Mouse (Mus musculus) hindbrain, embryonic 10.5 days (tissue): ENCODE measurements around the gene Myd88. TPM values are rescaled to one million over a fixed set of nuclear protein-coding genes. Genes with fewer than 3 reads are reported as not detected.

Experiments used
- DNase-seq: peaks from one replicate; pipeline ENCODE4 v3.0.0-alpha.2; 2017; ENCODE audit warnings: low spot score
- H3K27ac ChIP-seq: fragments of 300-500 bp; sonication (generic); 2 replicates; pipeline ENCODE4 v1.5.1; 2016; ENCODE audit warnings: mild to moderate bottlenecking, moderate library complexity
- H3K27me3 ChIP-seq: fragments of 300-500 bp; sonication (generic); 2 replicates; pipeline ENCODE4 v1.6.1; 2016; ENCODE audit warnings: mild to moderate bottlenecking; ENCODE audit not compliant: poor library complexity, insufficient read depth, severe bottlenecking
- H3K36me3 ChIP-seq: fragments of 300-500 bp; sonication (generic); 2 replicates; pipeline ENCODE4 v1.6.1; 2016; ENCODE audit warnings: mild to moderate bottlenecking, moderate library complexity
- H3K4me1 ChIP-seq: fragments of 300-500 bp; sonication (generic); replicated peaks from 2 replicates; pipeline ENCODE4 v1.6.1; 2016; ENCODE audit warnings: mild to moderate bottlenecking
- H3K4me3 ChIP-seq: fragments of 300-500 bp; sonication (generic); 2 replicates; pipeline ENCODE4 v1.5.1; 2016; ENCODE audit warnings: mild to moderate bottlenecking, moderate library complexity
- H3K9me3 ChIP-seq: fragments of 300-500 bp; sonication (generic); 2 replicates; pipeline ENCODE4 v1.6.1; 2016; ENCODE audit warnings: mild to moderate bottlenecking, moderate library complexity
- WGBS: fragments of 180-500 bp; shearing (Covaris S2); methylation state at CpG from one replicate; pipeline ENCODE4 v1.1.7; 2016; 5-methylcytosine and 5-hydroxymethylcytosine counted together
- polyA plus RNA-seq: library from polyadenylated mRNA; unstranded; fragments of >200 nt; fragmentation: Nextera tagmentation; extraction: Ambion mirVana; gene quantifications from 2 replicates; pipeline ENCODE4 v1.2.1, GENCODE M21; 2016

Gene Myd88
- polyA plus RNA-seq, 1 experiment from 2014 or later: 8.4 TPM

DNA sequence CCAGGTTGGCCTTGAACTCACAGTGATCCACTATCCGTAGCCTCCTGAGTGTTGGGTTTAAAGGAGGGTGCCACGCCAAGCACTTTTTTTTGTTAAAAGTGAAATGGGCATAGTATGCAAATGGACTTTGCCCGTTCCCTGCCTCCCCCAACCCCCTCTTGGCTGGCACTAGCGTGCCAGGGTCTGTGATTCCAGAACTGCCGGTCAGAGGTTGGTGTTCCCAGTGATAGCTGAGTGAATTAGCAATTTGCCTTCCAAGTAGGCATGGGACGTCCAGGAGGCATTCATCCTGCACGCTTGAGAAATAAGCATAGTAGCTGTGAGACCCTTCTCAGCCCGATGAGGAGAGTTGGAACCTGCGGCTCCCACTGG is 16.8 kb upstream of the Myd88 start:
- peaks cover 13% of the 10 kb centered on the region for H3K4me1 ChIP-seq
- peaks cover 4% of the 10 kb centered on the region; the same call in 1 of the 2 replicates for H3K27me3 ChIP-seq
- H3K36me3 ChIP-seq: 0 out of 2 replicates have a peak, but pooled peaks cover 6% of the 10 kb centered on the region
- peak overlapping the region; percentile 88 for H3K27ac ChIP-seq
- 48% methylated on average over 9 of the region's 9 CpGs for WGBS
- peak overlapping the region; percentile 77 for H3K4me3 ChIP-seq
- no peak for DNase-seq
- H3K9me3 ChIP-seq: no peaks in the 10 kb centered on the region

- peaks cover 13% of the 10 kb centered on the region for H3K4me1 ChIP-seq
- peaks cover 4% of the 10 kb centered on the region; the same call in 1 of the 2 replicates for H3K27me3 ChIP-seq
- H3K27ac ChIP-seq: peak within 1 kb of the TSS; percentile 88
- H3K36me3 ChIP-seq: 0 out of 2 replicates have a peak, but pooled peaks cover 3% of the 10 kb centered on the region
- DNase-seq: peak; percentile 89
- H3K9me3 ChIP-seq: no peaks in the 10 kb centered on the region
- 4% methylated on average over 65 of the region's 65 CpGs for WGBS
- H3K4me3 ChIP-seq: peak within 1 kb of the TSS; percentile 77
Observed at GRCm38 (mm10) chr9:119357331-119358057, 16.3 kb upstream of the Myd88 start, which contains the start of gene Xylb. TSS of gene Xylb (plus strand) at chr9:119357381.

- Histone ChIP-seq H3K27ac (no peak overlapping the region), H3K4me3 (no peak overlapping the region), H3K36me3 (peaks cover 9% of the 10 kb centered on the region), H3K27me3 (peaks cover 4% of the 10 kb centered on the region; the same call in 1 of the 2 replicates), H3K9me3 (no peaks in the 10 kb centered on the region), H3K4me1 (peaks cover 13% of the 10 kb centered on the region)
- WGBS: 79% methylated on average over 6 of the region's 6 CpGs
- DNase-seq: no peak
Observed at GRCm38 (mm10) chr9:119355943-119356342, 14.7 kb upstream of the Myd88 start.

- 78% methylated on average over 6 of the region's 6 CpGs for WGBS
- no peaks in the 10 kb centered on the region for H3K9me3 ChIP-seq
- DNase-seq: no peak
- no peak overlapping the region for H3K4me3 ChIP-seq
- peaks cover 25% of the 10 kb centered on the region for H3K36me3 ChIP-seq
- H3K4me1 ChIP-seq: peaks cover 13% of the 10 kb centered on the region
- H3K27me3 ChIP-seq: peaks cover 4% of the 10 kb centered on the region; the same call in 1 of the 2 replicates
- no peak overlapping the region for H3K27ac ChIP-seq
Observed at GRCm38 (mm10) chr9:119353926-119354325, 12.7 kb upstream of the Myd88 start.

GRCm38 (mm10) chr9:119352060-119352459 is 10.8 kb upstream of the Myd88 start:
- no peaks in the 10 kb centered on the region for H3K9me3 ChIP-seq
- H3K27me3 ChIP-seq: no peaks in the 10 kb centered on the region
- peaks cover 42% of the 10 kb centered on the region for H3K36me3 ChIP-seq
- WGBS: 23% methylated on average over 4 of the region's 4 CpGs
- H3K4me1 ChIP-seq: no peaks in the 10 kb centered on the region
- peak; percentile 81 for DNase-seq
- H3K4me3 ChIP-seq: no peak overlapping the region
- no peak overlapping the region for H3K27ac ChIP-seq

- no peaks in the 10 kb centered on the region for H3K27me3 ChIP-seq
- no peaks in the 10 kb centered on the region for H3K4me1 ChIP-seq
- no peaks in the 10 kb centered on the region for H3K9me3 ChIP-seq
- H3K27ac ChIP-seq: no peak overlapping the region
- peaks cover 52% of the 10 kb centered on the region for H3K36me3 ChIP-seq
- no peak for DNase-seq
- WGBS: 88% methylated on average over 10 of the region's 10 CpGs
- no peak overlapping the region for H3K4me3 ChIP-seq
Observed at GRCm38 (mm10) chr9:119350947-119351705, 9.9 kb upstream of the Myd88 start.

DNA sequence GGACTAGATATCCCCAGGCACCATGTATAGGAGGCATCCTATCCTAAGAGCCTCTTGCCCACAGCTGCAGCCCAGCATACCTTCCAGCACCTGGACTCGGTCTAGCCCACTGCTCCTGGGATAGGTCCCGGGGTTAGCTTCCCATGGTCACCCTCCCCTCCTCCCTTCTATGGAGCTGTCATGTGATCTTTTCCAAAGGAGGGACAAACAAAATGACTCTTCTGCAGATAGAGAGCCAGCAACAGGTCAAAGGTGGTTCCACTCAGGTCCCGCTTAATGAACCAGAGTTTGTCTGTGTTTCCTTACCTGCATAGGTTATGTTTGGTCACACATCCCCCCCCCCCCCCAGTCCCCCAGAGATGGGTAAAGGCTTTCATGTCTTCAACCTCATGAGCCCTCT is 9.3 kb upstream of the Myd88 start:
- no peaks in the 10 kb centered on the region for H3K9me3 ChIP-seq
- no peaks in the 10 kb centered on the region for H3K4me1 ChIP-seq
- DNase-seq: no peak
- 88% methylated on average over 3 of the region's 3 CpGs for WGBS
- H3K36me3 ChIP-seq: peaks cover 57% of the 10 kb centered on the region
- H3K27ac ChIP-seq: no peak overlapping the region
- no peak overlapping the region for H3K4me3 ChIP-seq
- no peaks in the 10 kb centered on the region for H3K27me3 ChIP-seq

- no peak overlapping the region for H3K4me3 ChIP-seq
- WGBS: 94% methylated on average over 8 of the region's 8 CpGs
- no peak overlapping the region for H3K27ac ChIP-seq
- H3K9me3 ChIP-seq: no peaks in the 10 kb centered on the region
- DNase-seq: no peak
- no peaks in the 10 kb centered on the region for H3K27me3 ChIP-seq
- H3K36me3 ChIP-seq: peaks cover 88% of the 10 kb centered on the region
- peaks cover 17% of the 10 kb centered on the region for H3K4me1 ChIP-seq
Observed at GRCm38 (mm10) chr9:119346376-119346775, 5.2 kb upstream of the Myd88 start.

GRCm38 (mm10) chr9:119342728-119343127 is 1.5 kb upstream of the Myd88 start:
- Histone ChIP-seq H3K36me3 (peaks cover 54% of the 10 kb centered on the region), H3K27me3 (peaks cover 21% of the 10 kb centered on the region), H3K27ac (no peak overlapping the region), H3K9me3 (no peaks in the 10 kb centered on the region), H3K4me1 (peaks cover 37% of the 10 kb centered on the region), H3K4me3 (no peak overlapping the region)
- no peak for DNase-seq
- 90% methylated on average over 7 of the region's 7 CpGs for WGBS

GRCm38 (mm10) chr9:119340212-119340580 is 1.0 kb downstream of the Myd88 start:
- Histone ChIP-seq H3K27ac (peak overlapping the region; percentile 92), H3K4me3 (peak overlapping the region; percentile 84), H3K4me1 (peaks cover 37% of the 10 kb centered on the region), H3K27me3 (peaks cover 32% of the 10 kb centered on the region), H3K9me3 (no peaks in the 10 kb centered on the region), H3K36me3 (peaks cover 29% of the 10 kb centered on the region)
- 9% methylated on average over 8 of the region's 8 CpGs for WGBS
- DNase-seq: no peak

DNA sequence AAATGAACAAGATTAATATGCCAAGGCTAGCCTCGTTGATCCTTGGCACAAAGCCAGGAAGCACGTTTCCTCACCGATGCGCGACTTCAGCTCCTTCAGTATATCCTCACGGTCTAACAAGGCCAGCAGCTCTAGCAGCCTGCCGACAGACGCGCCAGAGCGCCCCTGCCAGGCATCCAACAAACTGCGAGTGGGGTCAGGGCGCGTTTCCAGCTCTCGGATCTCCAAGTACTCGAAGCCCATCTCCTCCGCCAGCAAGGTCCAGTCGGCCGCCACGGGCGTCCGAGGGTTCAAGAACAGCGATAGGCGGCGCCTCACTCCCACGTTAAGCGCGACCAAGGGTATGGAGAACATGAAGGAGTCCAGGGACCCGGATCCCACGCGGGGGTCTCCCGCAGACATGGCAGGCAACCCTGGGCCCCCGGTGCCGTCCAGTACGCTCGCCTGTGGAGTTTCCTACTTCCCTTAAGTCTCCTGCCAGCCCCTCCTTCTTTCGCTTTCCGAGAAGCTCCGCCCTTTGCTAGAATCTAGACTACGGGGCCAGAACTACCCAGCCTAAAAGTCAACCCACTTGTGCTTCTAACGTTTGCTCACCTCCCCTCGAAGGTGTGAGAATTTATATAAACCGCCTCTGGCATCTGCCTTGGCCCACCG is 1.5 kb downstream of the Myd88 start, which contains the start of gene Acaa1a:
Gene Acaa1a (plus strand): TSS at position 119 of the 654 bp plus-strand sequence.
- no peaks in the 10 kb centered on the region for H3K9me3 ChIP-seq
- peak within 1 kb of the TSS; percentile 92 for H3K27ac ChIP-seq
- peak within 1 kb of the TSS; percentile 84 for H3K4me3 ChIP-seq
- WGBS: 2% methylated on average over 43 of the region's 43 CpGs
- DNase-seq: peak; percentile 54
- H3K27me3 ChIP-seq: peaks cover 32% of the 10 kb centered on the region
- H3K36me3 ChIP-seq: peaks cover 23% of the 10 kb centered on the region
- peaks cover 37% of the 10 kb centered on the region for H3K4me1 ChIP-seq

DNA sequence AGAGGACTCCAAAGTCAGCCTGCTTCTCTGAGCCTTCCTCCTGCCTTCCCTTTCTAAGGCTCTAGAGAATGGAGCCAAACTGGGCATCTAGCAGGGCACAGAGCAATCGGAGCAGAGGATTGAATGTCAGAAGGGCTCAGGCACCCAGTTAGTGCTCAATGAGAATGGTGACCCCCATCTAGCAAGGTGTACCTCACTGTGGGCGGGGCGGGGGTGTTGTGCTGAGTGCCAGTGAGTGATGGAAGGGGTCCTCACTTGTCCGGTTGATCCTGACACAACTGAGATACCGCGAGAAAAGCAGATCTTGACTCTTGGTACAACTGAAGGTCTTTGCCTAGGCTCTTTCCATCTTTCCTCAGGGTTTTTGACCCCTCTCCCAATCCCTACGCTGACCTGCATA is 2.1 kb downstream of the Myd88 start:
- H3K4me3 ChIP-seq: peak overlapping the region; percentile 84
- H3K27ac ChIP-seq: peak overlapping the region; percentile 92; the same call in 1 of the 2 replicates
- DNase-seq: no peak
- whole genome bisulfite sequencing: 56% methylated on average over 7 of the region's 7 CpGs
- peaks cover 18% of the 10 kb centered on the region for H3K36me3 ChIP-seq
- H3K27me3 ChIP-seq: peaks cover 32% of the 10 kb centered on the region
- H3K4me1 ChIP-seq: peaks cover 37% of the 10 kb centered on the region
- H3K9me3 ChIP-seq: no peaks in the 10 kb centered on the region
